Mouse (Mus musculus): ENCODE data around the gene Slc39a13. TPM values are rescaled to one million over a fixed set of nuclear protein-coding genes. Genes with fewer than 3 reads are reported as not detected.

Gene Slc39a13
- polyA plus RNA-seq, 2 experiments, result 8.4 to 11.2 TPM

DNA sequence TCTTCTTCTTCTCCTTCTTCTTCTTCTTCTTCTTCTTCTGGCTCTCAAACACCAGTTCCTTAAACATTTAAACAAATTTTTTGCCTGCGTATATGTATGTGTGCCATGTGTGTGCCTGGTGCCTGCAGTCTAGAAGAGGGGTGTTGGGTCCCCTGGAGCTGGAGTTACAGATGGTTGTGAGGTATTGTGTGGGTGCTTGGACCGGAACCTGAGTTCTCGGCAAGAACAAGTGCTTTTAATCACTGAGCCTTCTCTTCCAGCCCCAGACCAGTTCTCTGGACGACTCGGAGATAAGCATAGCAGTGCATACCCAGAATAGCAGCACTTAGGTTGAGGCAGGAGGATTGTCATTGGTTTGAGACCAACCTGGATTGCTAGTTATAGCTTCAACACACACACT lies 46.6 kb upstream of the Slc39a13 start:
- Histone ChIP-seq H3K4me3 (ENCODE audit: insufficient read depth in 1 of 2, low read depth in 2 of 2, low read length in 2 of 2) (no peak overlapping the region), H3K9me3 (ENCODE audit: control insufficient read depth, low read length) (no peaks in the 10 kb centered on the region), H3K27ac (no peak overlapping the region), H3K4me2 (ENCODE audit: low read depth) (no peak overlapping the region), H3K4me1 (replicated peaks; ENCODE audit: control insufficient read depth in 2 of 2, insufficient read depth in 2 of 2, low read length in 1 of 2) (peaks cover 13 to 21% of the 10 kb centered on the region in 2 experiments), H3K27me3 (ENCODE audit: control insufficient read depth, insufficient read depth, low read length) (no peaks in the 10 kb centered on the region), H3K36me3 (replicated peaks; ENCODE audit: control insufficient read depth, insufficient read depth, low read depth) (no peaks in the 10 kb centered on the region), H3K9ac (replicated peaks) (no peak overlapping the region)
- TF ChIP-seq CTCF (IDR thresholded peaks at IDR 0.05; ENCODE audit: low read depth) (no peak), EP300 (IDR thresholded peaks at IDR 0.05; ENCODE audit: low read depth) (no peak)
- ATAC-seq (ENCODE audit: insufficient read depth) (no peak), DNase-seq (ENCODE audit: low read depth in 3 of 3, low spot score in 3 of 3) (no peak)
- 68% methylated on average over 5 of the region's 5 CpGs for WGBS (ENCODE audit: insufficient replicate concordance)

DNA sequence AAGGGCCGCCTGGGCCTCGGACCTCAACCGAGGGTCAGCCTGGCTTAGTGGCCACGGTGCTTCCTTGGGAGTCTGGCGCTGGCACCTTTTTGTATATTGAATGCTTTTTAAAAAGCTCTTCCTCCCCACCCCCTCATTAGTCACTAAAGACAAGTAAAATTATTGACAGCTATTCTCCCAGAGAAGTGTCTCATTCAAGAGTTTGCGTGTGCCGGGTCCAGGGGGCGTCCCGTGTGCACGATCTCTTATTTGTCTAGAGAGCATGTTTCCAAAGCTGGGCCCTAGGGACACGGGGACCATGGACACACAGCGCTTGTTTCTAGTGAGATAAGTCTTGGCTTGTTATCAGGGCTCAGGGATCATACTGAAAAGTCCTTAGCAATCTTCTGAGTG lies 45.4 kb upstream of the Slc39a13 start:
- TF ChIP-seq EP300 (IDR thresholded peaks at IDR 0.05; ENCODE audit: low read depth) (no peak), CTCF (IDR thresholded peaks at IDR 0.05; ENCODE audit: low read depth) (no peak)
- H3K27me3 ChIP-seq (ENCODE audit: control insufficient read depth, insufficient read depth, low read length), result no peaks in the 10 kb centered on the region
- peak overlapping the region; percentile 38 for H3K4me2 ChIP-seq (ENCODE audit: low read depth)
- H3K27ac ChIP-seq, result no peak overlapping the region
- WGBS (ENCODE audit: insufficient replicate concordance), result 76% methylated on average over 12 of the region's 12 CpGs
- peaks cover 13 to 21% of the 10 kb centered on the region in 2 experiments for H3K4me1 ChIP-seq (replicated peaks; ENCODE audit: control insufficient read depth in 2 of 2, insufficient read depth in 2 of 2, low read length in 1 of 2)
- no peak for ATAC-seq (ENCODE audit: insufficient read depth)
- peak overlapping the region in 1 of 2 experiments; percentile 4; a peak in 1 of 4 replicates for H3K4me3 ChIP-seq (ENCODE audit: insufficient read depth in 1 of 2, low read depth in 2 of 2, low read length in 2 of 2)
- no peak for DNase-seq (ENCODE audit: low read depth in 3 of 3, low spot score in 3 of 3)
- no peaks in the 10 kb centered on the region for H3K36me3 ChIP-seq (replicated peaks; ENCODE audit: control insufficient read depth, insufficient read depth, low read depth)
- H3K9me3 ChIP-seq (ENCODE audit: control insufficient read depth, low read length), result no peaks in the 10 kb centered on the region
- H3K9ac ChIP-seq (replicated peaks), result no peak overlapping the region

DNA sequence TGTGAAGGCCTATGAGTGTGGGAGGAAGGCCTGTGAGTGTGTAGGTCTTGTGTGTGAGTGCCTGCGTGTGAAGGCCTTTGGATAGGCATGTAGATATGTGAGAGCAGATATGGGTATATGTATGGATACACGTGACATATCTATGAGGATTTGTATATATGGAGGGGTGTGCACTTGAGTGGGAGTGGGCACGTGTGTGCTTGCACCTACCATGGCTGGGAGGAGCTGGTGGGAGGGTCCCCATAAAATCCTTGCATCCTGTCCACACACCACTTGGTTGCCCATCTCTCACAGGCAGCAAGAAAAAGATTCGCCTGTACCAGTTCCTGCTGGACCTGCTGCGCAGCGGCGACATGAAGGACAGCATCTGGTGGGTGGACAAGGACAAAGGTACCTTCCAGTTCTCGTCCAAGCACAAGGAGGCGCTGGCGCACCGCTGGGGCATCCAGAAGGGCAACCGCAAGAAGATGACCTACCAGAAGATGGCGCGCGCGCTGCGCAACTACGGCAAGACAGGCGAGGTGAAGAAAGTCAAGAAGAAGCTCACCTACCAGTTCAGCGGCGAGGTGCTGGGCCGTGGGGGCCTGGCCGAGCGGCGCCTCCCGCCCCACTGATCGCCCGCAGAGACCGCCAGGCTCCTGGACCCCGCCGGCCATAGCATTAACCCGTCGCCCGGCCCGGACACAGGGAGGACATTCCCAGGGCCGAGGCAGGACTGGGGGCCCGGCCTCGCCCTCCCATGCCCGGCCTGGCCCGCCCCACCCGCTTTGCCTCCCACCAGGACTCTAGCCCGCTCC lies 44.8 kb upstream of the Slc39a13 start:
- peak; percentile 51 for ATAC-seq (ENCODE audit: insufficient read depth)
- peak overlapping the region in 1 of 2 experiments; percentile 4; a peak in 1 of 4 replicates for H3K4me3 ChIP-seq (ENCODE audit: insufficient read depth in 1 of 2, low read depth in 2 of 2, low read length in 2 of 2)
- H3K9ac ChIP-seq (replicated peaks), result no peak overlapping the region
- H3K36me3 ChIP-seq (replicated peaks; ENCODE audit: control insufficient read depth, insufficient read depth, low read depth), result no peaks in the 10 kb centered on the region
- H3K27ac ChIP-seq, result no peak overlapping the region
- TF ChIP-seq EP300 (IDR thresholded peaks at IDR 0.05; ENCODE audit: low read depth) (no peak), CTCF (IDR thresholded peaks at IDR 0.05; ENCODE audit: low read depth) (peak; percentile 99)
- H3K9me3 ChIP-seq (ENCODE audit: control insufficient read depth, low read length), result no peaks in the 10 kb centered on the region
- peak overlapping the region; percentile 38 for H3K4me2 ChIP-seq (ENCODE audit: low read depth)
- 63% methylated on average over 42 of the region's 42 CpGs for WGBS (ENCODE audit: insufficient replicate concordance)
- no peaks in the 10 kb centered on the region for H3K27me3 ChIP-seq (ENCODE audit: control insufficient read depth, insufficient read depth, low read length)
- DNase-seq (ENCODE audit: low read depth in 3 of 3, low spot score in 3 of 3), result peak; percentile 63 to 67 (median 63)
- peaks cover 13 to 21% of the 10 kb centered on the region in 2 experiments for H3K4me1 ChIP-seq (replicated peaks; ENCODE audit: control insufficient read depth in 2 of 2, insufficient read depth in 2 of 2, low read length in 1 of 2)

DNA sequence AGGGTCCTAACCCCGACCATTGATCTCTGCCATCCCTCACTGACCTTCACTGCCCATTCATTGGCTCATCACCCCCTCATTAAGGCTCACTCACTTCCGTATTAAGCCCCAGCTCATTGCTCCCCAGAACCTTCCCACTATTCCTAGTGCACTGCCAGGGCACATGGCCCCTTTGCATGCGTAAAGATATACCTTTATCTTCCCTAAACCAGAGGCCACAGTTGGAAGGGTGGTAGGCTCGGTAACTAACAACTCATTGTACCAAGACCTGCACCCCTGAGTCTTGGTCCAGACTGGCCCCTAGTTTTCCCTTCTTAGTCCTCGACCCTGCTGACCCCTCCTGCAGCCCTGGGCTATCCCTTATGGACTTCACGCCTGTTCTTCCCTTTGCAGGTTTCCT lies 43.6 kb upstream of the Slc39a13 start:
- Histone ChIP-seq H3K9ac (replicated peaks) (peak overlapping the region; percentile 18), H3K27me3 (ENCODE audit: control insufficient read depth, insufficient read depth, low read length) (no peaks in the 10 kb centered on the region), H3K4me3 (ENCODE audit: insufficient read depth in 1 of 2, low read depth in 2 of 2, low read length in 2 of 2) (no peak overlapping the region), H3K4me2 (ENCODE audit: low read depth) (peak overlapping the region; percentile 28), H3K36me3 (replicated peaks; ENCODE audit: control insufficient read depth, insufficient read depth, low read depth) (no peaks in the 10 kb centered on the region), H3K27ac (no peak overlapping the region), H3K4me1 (replicated peaks; ENCODE audit: control insufficient read depth in 2 of 2, insufficient read depth in 2 of 2, low read length in 1 of 2) (peaks cover 13 to 21% of the 10 kb centered on the region in 2 experiments), H3K9me3 (ENCODE audit: control insufficient read depth, low read length) (no peaks in the 10 kb centered on the region)
- TF ChIP-seq EP300 (IDR thresholded peaks at IDR 0.05; ENCODE audit: low read depth) (peak; percentile 37; the same call in 1 of the 2 replicates), CTCF (IDR thresholded peaks at IDR 0.05; ENCODE audit: low read depth) (no peak)
- WGBS (ENCODE audit: insufficient replicate concordance), result 40% methylated on average over 6 of the region's 6 CpGs
- DNase-seq (ENCODE audit: low read depth in 3 of 3, low spot score in 3 of 3), result no peak
- peak; percentile 56 for ATAC-seq (ENCODE audit: insufficient read depth)

DNA sequence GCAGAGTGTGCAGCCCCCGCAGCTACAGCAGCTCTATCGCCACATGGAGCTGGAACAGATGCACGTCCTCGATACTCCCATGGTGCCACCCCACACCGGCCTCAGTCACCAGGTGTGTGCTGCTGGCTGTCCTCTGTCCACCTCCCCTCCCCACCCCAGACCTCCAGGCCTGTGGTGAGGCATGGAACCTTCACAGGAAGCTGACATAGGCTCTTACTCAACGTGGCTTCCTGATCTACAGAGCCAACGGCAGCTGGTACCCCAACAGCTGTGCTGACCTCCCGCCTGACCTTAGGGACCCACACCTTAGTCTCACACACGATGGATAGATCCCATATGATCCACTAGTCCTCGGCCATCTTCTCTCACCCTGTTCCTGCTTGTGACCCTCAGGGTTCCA lies 43.1 kb upstream of the Slc39a13 start:
- Histone ChIP-seq H3K4me2 (ENCODE audit: low read depth) (no peak overlapping the region), H3K27me3 (ENCODE audit: control insufficient read depth, insufficient read depth, low read length) (no peaks in the 10 kb centered on the region), H3K9me3 (ENCODE audit: control insufficient read depth, low read length) (no peaks in the 10 kb centered on the region), H3K4me3 (ENCODE audit: insufficient read depth in 1 of 2, low read depth in 2 of 2, low read length in 2 of 2) (no peak overlapping the region), H3K36me3 (replicated peaks; ENCODE audit: control insufficient read depth, insufficient read depth, low read depth) (no peaks in the 10 kb centered on the region), H3K4me1 (replicated peaks; ENCODE audit: control insufficient read depth in 2 of 2, insufficient read depth in 2 of 2, low read length in 1 of 2) (peaks cover 15 to 27% of the 10 kb centered on the region in 2 experiments), H3K27ac (no peak overlapping the region), H3K9ac (replicated peaks) (no peak overlapping the region)
- TF ChIP-seq EP300 (IDR thresholded peaks at IDR 0.05; ENCODE audit: low read depth) (no peak), CTCF (IDR thresholded peaks at IDR 0.05; ENCODE audit: low read depth) (no peak)
- no peak for ATAC-seq (ENCODE audit: insufficient read depth)
- WGBS (ENCODE audit: insufficient replicate concordance), result 57% methylated on average over 10 of the region's 10 CpGs
- DNase-seq (ENCODE audit: low read depth in 3 of 3, low spot score in 3 of 3), result no peak
